Mouse (Mus musculus) neural tube, embryonic 11.5 days (tissue): ENCODE results near the gene Slc18a3. TPM values are rescaled to one million over a fixed set of nuclear protein-coding genes. Genes with fewer than 3 reads are reported as not detected.

Experiments used
- ATAC-seq: fragments of 200-750 bp; cut with Nextera tagmentation; 2 replicates; pipeline ENCODE4 v1.8.0; 2017; ENCODE audit warnings: moderate number of reproducible peaks, mild to moderate bottlenecking, moderate TSS enrichment, moderate library complexity; ENCODE audit not compliant: insufficient read depth, low FRiP score, low TSS enrichment
- DNase-seq: peaks from one replicate; pipeline ENCODE4 v3.0.0-alpha.2; 2015; ENCODE audit warnings: low spot score
- H3K27ac ChIP-seq: fragments of 300-500 bp; sonication (generic); 2 replicates; pipeline ENCODE4 v1.5.1; 2014; ENCODE audit warnings: low read depth, mild to moderate bottlenecking, low read length
- H3K27me3 ChIP-seq: fragments of 300-500 bp; sonication (generic); 2 replicates; pipeline ENCODE4 v1.6.1; 2014; ENCODE audit warnings: mild to moderate bottlenecking, low read length, mixed read lengths; ENCODE audit not compliant: control insufficient read depth, insufficient read depth
- H3K36me3 ChIP-seq: fragments of 300-500 bp; sonication (generic); 2 replicates; pipeline ENCODE4 v1.6.1; 2014; ENCODE audit warnings: mild to moderate bottlenecking, low read length, moderate library complexity, mixed read lengths; ENCODE audit not compliant: control insufficient read depth, insufficient read depth
- H3K4me1 ChIP-seq: fragments of 300-500 bp; sonication (generic); 2 replicates; pipeline ENCODE4 v1.6.1; 2014; ENCODE audit warnings: low read length, mixed read lengths; ENCODE audit not compliant: control insufficient read depth, insufficient read depth
- H3K4me2 ChIP-seq: fragments of 300-500 bp; sonication (generic); 2 replicates; pipeline ENCODE4 v1.6.1; 2014; ENCODE audit warnings: low read depth, mild to moderate bottlenecking, moderate library complexity
- H3K4me3 ChIP-seq: fragments of 300-500 bp; sonication (generic); 2 replicates; pipeline ENCODE4 v1.5.1; 2014; ENCODE audit warnings: low read depth, low read length
- H3K9ac ChIP-seq: fragments of 300-500 bp; sonication (generic); 2 replicates; pipeline ENCODE4 v1.6.1; 2014; ENCODE audit warnings: mild to moderate bottlenecking, low read length
- H3K9me3 ChIP-seq: fragments of 300-500 bp; sonication (generic); 2 replicates; pipeline ENCODE4 v1.6.1; 2016; ENCODE audit warnings: low read length; ENCODE audit not compliant: control insufficient read depth
- WGBS: fragments of 180-500 bp; shearing (Covaris S2); extraction: QIAGEN DNeasy Blood & Tissue Kit; methylation state at CpG from one replicate; pipeline ENCODE4 v1.1.7; 2014; 5-methylcytosine and 5-hydroxymethylcytosine counted together
- polyA plus RNA-seq: library from polyadenylated mRNA; unstranded; fragments of >200 nt; fragmentation: Nextera tagmentation; extraction: Ambion mirVana; gene quantifications from 2 replicates; pipeline ENCODE4 v1.2.1, GENCODE M21; 2014

The Slc18a3 gene
- polyA plus RNA-seq, 1 experiment from 2014 or later = 27.9 TPM

- Histone ChIP-seq H3K9me3 (no peaks in the 10 kb centered on the region), H3K36me3 (no peaks in the 10 kb centered on the region), H3K4me3 (no peak overlapping the region), H3K4me2 (no peak overlapping the region), H3K27ac (no peak overlapping the region), H3K9ac (no peak overlapping the region), H3K27me3 (peaks cover 49% of the 10 kb centered on the region), H3K4me1 (peaks cover 11% of the 10 kb centered on the region)
- ATAC-seq = no peak
- 7% methylated on average over 5 of the region's 5 CpGs for WGBS
- DNase-seq = peak; percentile 69
Observed at GRCm38 (mm10) chr14:32467606-32468005, 3.0 kb upstream of the Slc18a3 start.

DNA sequence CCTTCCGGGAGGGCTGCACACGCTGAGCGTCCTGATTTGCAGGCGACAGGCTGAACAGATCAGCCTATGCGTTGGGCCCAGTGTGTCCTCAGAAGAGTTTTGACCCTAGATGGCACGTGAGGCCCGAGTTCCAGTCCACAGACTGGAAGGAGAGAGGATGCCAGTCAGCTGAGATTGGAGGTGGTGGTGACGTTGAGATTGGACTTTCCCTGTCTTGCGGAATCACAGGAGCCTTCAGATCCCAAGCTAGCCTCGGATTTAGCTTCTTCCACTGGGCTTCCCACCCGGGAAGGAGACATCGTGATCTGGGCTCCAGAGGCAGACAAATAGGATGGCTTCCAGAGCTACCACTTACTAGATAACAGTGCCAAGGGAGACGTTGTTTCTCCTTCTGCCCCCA, 1.2 kb upstream of the Slc18a3 start, which contains the start of gene Chat:
Chat (minus strand) TSS at position 101 of the 400 bp plus-strand sequence.
- Histone ChIP-seq H3K9me3 (no peaks in the 10 kb centered on the region), H3K36me3 (no peaks in the 10 kb centered on the region), H3K4me2 (peak within 1 kb of the TSS; percentile 49), H3K4me3 (peak within 1 kb of the TSS; percentile 35), H3K4me1 (peaks cover 11% of the 10 kb centered on the region), H3K27me3 (peaks cover 66% of the 10 kb centered on the region), H3K27ac (0 out of 2 replicates have a peak within 1 kb of the TSS, but pooled peaks have one; percentile 20), H3K9ac (peak within 1 kb of the TSS; percentile 20)
- DNase-seq (no peak), ATAC-seq (no peak)
- WGBS = 14% methylated on average over 13 of the region's 13 CpGs

DNA sequence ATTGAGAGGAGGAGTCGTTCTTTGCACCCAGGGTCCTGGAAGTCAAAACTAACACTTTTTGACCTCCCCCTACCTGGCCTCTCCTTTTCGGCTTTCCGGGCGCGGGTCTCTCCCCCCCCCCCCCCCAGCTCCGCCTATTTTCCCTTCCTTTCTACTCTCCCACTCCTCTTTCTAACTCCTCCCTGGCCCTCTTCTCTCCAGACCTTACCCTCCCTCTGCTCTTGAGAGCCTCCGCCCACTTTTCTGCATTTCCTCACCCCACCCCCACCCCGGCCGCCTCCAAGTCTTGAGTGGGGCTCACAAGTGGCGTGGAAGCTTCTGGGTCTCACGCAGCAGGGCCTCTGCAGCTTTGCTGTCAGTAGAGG, 838 bp upstream of the Slc18a3 start:
- H3K4me3 ChIP-seq = peak overlapping the region; percentile 35
- H3K9ac ChIP-seq = peak overlapping the region; percentile 20
- H3K27me3 ChIP-seq = peaks cover 70% of the 10 kb centered on the region
- H3K4me2 ChIP-seq = peak overlapping the region; percentile 49; the same call in 1 of the 2 replicates
- no peak for DNase-seq
- no peaks in the 10 kb centered on the region for H3K36me3 ChIP-seq
- H3K27ac ChIP-seq = no peak overlapping the region
- WGBS = 3% methylated on average over 9 of the region's 11 CpGs
- no peaks in the 10 kb centered on the region for H3K9me3 ChIP-seq
- peaks cover 11% of the 10 kb centered on the region for H3K4me1 ChIP-seq
- ATAC-seq = no peak

DNA sequence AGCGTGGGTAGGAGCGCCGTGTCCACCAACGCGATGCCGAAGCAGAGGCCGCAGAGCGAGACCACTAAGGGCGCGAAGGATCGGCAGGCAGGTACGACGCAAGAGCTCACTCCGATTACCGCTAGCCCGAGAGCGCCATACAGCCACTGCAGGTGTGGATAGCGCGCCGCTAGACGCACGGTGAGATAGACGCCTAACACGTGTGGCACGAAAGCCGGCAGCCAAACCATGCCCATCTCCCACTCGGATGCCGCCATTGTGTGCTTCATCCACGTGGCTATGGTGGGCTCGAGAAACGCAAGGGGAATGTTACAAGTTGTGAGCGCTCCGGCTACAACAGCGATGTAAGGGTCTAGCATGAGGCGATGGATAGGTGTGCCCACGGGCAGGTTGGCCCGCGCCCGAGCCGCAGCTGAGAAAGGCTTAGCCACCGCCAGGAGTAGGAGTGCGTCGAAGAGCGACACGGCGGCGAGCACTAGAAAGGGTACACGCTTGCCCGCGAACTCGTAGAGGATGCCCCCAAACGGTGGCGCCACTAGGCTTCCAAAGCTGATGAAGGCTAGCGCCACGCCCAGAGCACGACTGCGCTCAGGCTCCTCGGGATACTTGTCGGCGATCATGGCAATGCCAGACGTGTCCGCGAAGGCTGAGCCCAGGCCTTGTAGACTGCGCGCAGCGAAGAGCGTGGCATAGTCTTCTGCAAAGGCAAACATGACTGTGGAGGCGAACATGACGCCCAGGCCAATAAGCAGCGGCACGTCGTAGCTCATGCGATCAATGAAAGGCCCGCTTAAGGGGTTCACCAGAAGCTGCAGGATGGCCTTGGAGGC, 1.2 kb downstream of the Slc18a3 start:
- no peaks in the 10 kb centered on the region for H3K36me3 ChIP-seq
- WGBS = 3% methylated on average over 74 of the region's 74 CpGs
- peaks cover 11% of the 10 kb centered on the region for H3K4me1 ChIP-seq
- peak overlapping the region; percentile 50; the same call in 1 of the 2 replicates for H3K27ac ChIP-seq
- H3K9ac ChIP-seq = no peak overlapping the region; the same call in none of the 2 replicates
- H3K27me3 ChIP-seq = peaks cover 90% of the 10 kb centered on the region
- no peak overlapping the region; the same call in 1 of the 2 replicates for H3K4me2 ChIP-seq
- DNase-seq = peak; percentile 22
- H3K4me3 ChIP-seq = peak overlapping the region; percentile 35
- no peak for ATAC-seq
- no peaks in the 10 kb centered on the region for H3K9me3 ChIP-seq

DNA sequence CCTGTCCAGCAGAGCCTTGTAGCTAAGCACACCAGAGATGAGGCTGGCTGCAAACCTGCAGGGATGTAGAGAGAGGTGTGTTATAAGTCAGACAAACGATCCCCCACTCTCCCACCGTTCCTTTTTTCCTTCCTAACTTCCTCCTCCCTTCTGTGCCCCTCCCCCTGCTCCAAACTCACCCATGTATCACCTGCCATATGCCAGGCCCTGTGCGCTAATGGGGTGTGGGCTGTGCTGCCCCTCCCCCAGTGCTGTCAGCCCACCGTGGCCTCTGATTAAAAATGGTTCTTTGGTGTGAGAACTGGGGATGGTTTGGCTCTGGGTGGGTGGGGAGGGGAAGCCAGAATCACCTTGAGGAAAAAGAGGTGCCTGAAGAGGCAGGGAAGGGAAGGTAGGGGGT, 12.1 kb downstream of the Slc18a3 start:
- Histone ChIP-seq H3K4me3 (no peak overlapping the region), H3K27me3 (no peaks in the 10 kb centered on the region), H3K9me3 (no peaks in the 10 kb centered on the region), H3K4me2 (no peak overlapping the region), H3K36me3 (no peaks in the 10 kb centered on the region), H3K9ac (no peak overlapping the region), H3K4me1 (no peaks in the 10 kb centered on the region; the same call in 1 of the 2 replicates), H3K27ac (no peak overlapping the region)
- DNase-seq (no peak), ATAC-seq (no peak)
- 7% methylated on average over 4 of the region's 4 CpGs for WGBS

DNA sequence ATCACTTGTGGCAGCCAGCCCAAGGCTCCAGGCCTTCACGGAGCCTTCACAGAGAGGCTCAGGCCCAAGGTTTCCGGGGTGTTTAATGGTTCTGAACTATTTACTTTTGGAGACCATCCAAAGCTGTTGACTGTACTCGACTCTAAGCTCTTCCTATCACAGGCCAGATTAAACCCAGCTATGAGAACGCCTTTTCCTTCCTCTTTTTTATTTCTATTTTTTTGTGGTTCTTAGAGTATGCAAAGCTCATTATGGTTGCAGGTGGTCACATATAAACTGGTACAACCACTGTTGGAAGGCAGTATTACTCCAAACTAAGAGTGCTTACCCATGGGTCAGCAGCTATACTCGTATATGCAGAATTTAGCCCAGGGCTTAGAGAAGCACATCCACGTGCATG, 17.7 kb downstream of the Slc18a3 start:
- no peaks in the 10 kb centered on the region for H3K9me3 ChIP-seq
- DNase-seq = no peak
- H3K27me3 ChIP-seq = no peaks in the 10 kb centered on the region
- H3K4me3 ChIP-seq = no peak overlapping the region
- no peak overlapping the region for H3K27ac ChIP-seq
- H3K4me2 ChIP-seq = no peak overlapping the region
- ATAC-seq = no peak
- H3K4me1 ChIP-seq = no peaks in the 10 kb centered on the region
- WGBS = 88% methylated on average over 6 of the region's 6 CpGs
- no peaks in the 10 kb centered on the region for H3K36me3 ChIP-seq
- no peak overlapping the region for H3K9ac ChIP-seq

DNA sequence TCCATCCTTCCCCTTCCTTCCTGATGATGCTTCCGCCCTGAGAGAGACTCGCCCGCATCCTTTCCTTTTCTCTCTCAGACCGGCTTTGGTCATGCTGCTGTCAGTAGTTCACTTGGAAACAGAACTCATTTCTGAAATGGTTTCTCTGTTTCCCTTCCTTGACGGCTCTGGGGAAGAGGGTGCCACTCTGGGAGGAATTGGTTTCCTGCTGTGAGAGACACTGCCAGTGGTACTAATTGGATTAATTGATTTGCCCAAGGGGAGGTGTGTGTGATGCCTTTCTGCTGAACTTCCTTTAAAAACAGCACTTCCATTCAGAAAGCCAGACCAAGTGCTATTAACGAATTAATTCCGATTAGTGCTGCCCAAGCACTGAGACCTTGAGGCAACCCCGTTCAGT, 21.2 kb downstream of the Slc18a3 start:
- H3K27ac ChIP-seq = no peak overlapping the region
- H3K4me3 ChIP-seq = no peak overlapping the region
- no peak overlapping the region for H3K4me2 ChIP-seq
- no peaks in the 10 kb centered on the region for H3K9me3 ChIP-seq
- WGBS = 35% methylated on average over 8 of the region's 8 CpGs
- no peaks in the 10 kb centered on the region for H3K27me3 ChIP-seq
- no peaks in the 10 kb centered on the region for H3K36me3 ChIP-seq
- 0 out of 2 replicates have a peak, but pooled peaks cover 3% of the 10 kb centered on the region for H3K4me1 ChIP-seq
- DNase-seq (no peak), ATAC-seq (no peak)
- H3K9ac ChIP-seq = no peak overlapping the region

- ATAC-seq (no peak), DNase-seq (no peak)
- Histone ChIP-seq H3K4me3 (no peak overlapping the region), H3K4me2 (no peak overlapping the region), H3K27me3 (no peaks in the 10 kb centered on the region), H3K36me3 (no peaks in the 10 kb centered on the region), H3K27ac (no peak overlapping the region), H3K9me3 (no peaks in the 10 kb centered on the region), H3K9ac (no peak overlapping the region), H3K4me1 (0 out of 2 replicates have a peak, but pooled peaks cover 3% of the 10 kb centered on the region)
- WGBS = 46% methylated on average over 3 of the region's 3 CpGs
Observed at GRCm38 (mm10) chr14:32439744-32440143, 24.9 kb downstream of the Slc18a3 start.

DNA sequence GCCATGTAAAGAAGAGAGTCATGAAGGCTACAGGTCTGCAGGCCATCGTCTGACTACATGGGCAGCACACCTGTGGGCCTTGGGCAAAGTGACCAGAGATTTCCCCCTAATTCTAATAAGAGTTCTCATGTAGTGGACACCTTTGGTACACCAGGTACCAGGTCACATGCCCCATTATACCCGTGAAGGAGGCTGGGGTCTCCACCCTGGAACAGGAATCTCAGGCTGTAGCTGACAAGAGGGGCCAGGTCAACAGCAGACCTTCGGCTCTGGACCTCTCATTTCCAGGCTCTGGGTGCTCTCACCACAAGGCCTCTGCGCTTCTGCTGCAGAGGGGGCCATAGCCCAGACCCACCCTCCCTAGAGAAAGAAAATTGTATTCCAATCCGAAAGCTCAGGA, 25.3 kb downstream of the Slc18a3 start:
- Histone ChIP-seq H3K9me3 (no peaks in the 10 kb centered on the region), H3K4me2 (no peak overlapping the region), H3K4me3 (no peak overlapping the region), H3K4me1 (0 out of 2 replicates have a peak, but pooled peaks cover 3% of the 10 kb centered on the region), H3K27me3 (no peaks in the 10 kb centered on the region), H3K9ac (no peak overlapping the region), H3K27ac (no peak overlapping the region), H3K36me3 (no peaks in the 10 kb centered on the region)
- no peak for DNase-seq
- no peak for ATAC-seq
- WGBS = 75% methylated on average over 5 of the region's 5 CpGs
